Mouse (Mus musculus): ENCODE measurements around the gene Olfr1018. TPM values are rescaled to one million over a fixed set of nuclear protein-coding genes. Genes with fewer than 3 reads are reported as not detected.

Olfr1018 gene
- total and polyA plus RNA-seq, 3 experiments, result not detected

GRCm38 (mm10) chr2:85781717-85782116 is 36.6 kb upstream of the Olfr1018 start, which contains the start of gene Olfr1015:
TSS of gene Olfr1015 (plus strand) at chr2:85782017.
- Histone ChIP-seq H3K27ac (ENCODE audit: control insufficient read depth, low read depth, low read length) (no peak within 1 kb of the TSS), H3K36me3 (ENCODE audit: control insufficient read depth in 1 of 2, insufficient read depth in 2 of 2, low read length in 2 of 2) (no peaks in the 10 kb centered on the region), H3K4me1 (ENCODE audit: control insufficient read depth in 1 of 2, insufficient read depth in 2 of 2, low read length in 2 of 2) (no peaks in the 10 kb centered on the region), H3K9ac (ENCODE audit: control insufficient read depth, low read depth, low read length, poor library complexity, severe bottlenecking) (no peak within 1 kb of the TSS), H3K79me2 (ENCODE audit: control insufficient read depth, insufficient read depth, low read length, poor library complexity) (no peaks in the 10 kb centered on the region), H3K9me3 (replicated peaks; ENCODE audit: insufficient read depth, low read length) (no peaks in the 10 kb centered on the region), H3K27me3 (ENCODE audit: control insufficient read depth in 1 of 2, insufficient read depth in 2 of 2, low read length in 2 of 2) (no peaks in the 10 kb centered on the region), H3K4me3 (ENCODE audit: control insufficient read depth in 1 of 2, insufficient read depth in 1 of 2, low read depth in 2 of 2, low read length in 2 of 2) (no peak within 1 kb of the TSS)
- DNase-seq (ENCODE audit: low read depth, low spot score), result no peak
- no peak for TF ChIP-seq MYB (IDR thresholded peaks at IDR 0.05; ENCODE audit: low read depth, low read length)
- TF ChIP-seq HCFC1 (IDR thresholded peaks at IDR 0.05; ENCODE audit: low read depth, low read length), result no peak
- no peak for TF ChIP-seq EP300 (IDR thresholded peaks at IDR 0.05; ENCODE audit: low read depth in 1 of 2, low read length in 2 of 2)
- TF ChIP-seq ZNF384 (IDR thresholded peaks at IDR 0.05; ENCODE audit: low read depth, low read length), result no peak

- H3K4me3 ChIP-seq (ENCODE audit: control insufficient read depth in 1 of 2, insufficient read depth in 1 of 2, low read depth in 2 of 2, low read length in 2 of 2), result no peak overlapping the region
- H3K36me3 ChIP-seq (ENCODE audit: control insufficient read depth in 1 of 2, insufficient read depth in 2 of 2, low read length in 2 of 2), result no peaks in the 10 kb centered on the region
- H3K9me3 ChIP-seq (replicated peaks; ENCODE audit: insufficient read depth, low read length), result no peaks in the 10 kb centered on the region
- H3K9ac ChIP-seq (ENCODE audit: control insufficient read depth, low read depth, low read length, poor library complexity, severe bottlenecking), result no peak overlapping the region
- TF ChIP-seq ZNF384 (IDR thresholded peaks at IDR 0.05; ENCODE audit: low read depth, low read length) (no peak), TAL1 (IDR thresholded peaks at IDR 0.05; ENCODE audit: low read length) (no peak), CHD1 (IDR thresholded peaks at IDR 0.05; ENCODE audit: low read depth, low read length) (no peak), RAD21 (IDR thresholded peaks at IDR 0.05; ENCODE audit: low read depth, low read length) (no peak), TCF12 (IDR thresholded peaks at IDR 0.05; ENCODE audit: low read depth, low read length) (no peak), SMC3 (IDR thresholded peaks at IDR 0.05; ENCODE audit: low read depth, low read length) (no peak), MYB (IDR thresholded peaks at IDR 0.05; ENCODE audit: low read depth, low read length) (no peak), POLR2AphosphoS2 (IDR thresholded peaks at IDR 0.05; ENCODE audit: low read length) (no peak), GATA1 (IDR thresholded peaks at IDR 0.05; ENCODE audit: low read depth, low read length) (no peak), BHLHE40 (IDR thresholded peaks at IDR 0.05; ENCODE audit: borderline replicate concordance, low read depth, low read length) (no peak), E2F4 (IDR thresholded peaks at IDR 0.05; ENCODE audit: borderline replicate concordance, low read depth, low read length) (no peak), JUND (IDR thresholded peaks at IDR 0.05; ENCODE audit: low read depth, low read length) (no peak), MXI1 (IDR thresholded peaks at IDR 0.05; ENCODE audit: low read depth, low read length) (no peak), NELFE (IDR thresholded peaks at IDR 0.05; ENCODE audit: low read depth, low read length) (no peak), MEF2A (IDR thresholded peaks at IDR 0.05; ENCODE audit: extremely low read depth, insufficient replicate concordance, low read depth, low read length, poor library complexity, severe bottlenecking) (no peak), POLR2AphosphoS5 (IDR thresholded peaks at IDR 0.05; ENCODE audit: borderline replicate concordance, low read depth, low read length) (no peak), USF1 (IDR thresholded peaks at IDR 0.05; ENCODE audit: low read depth, low read length) (no peak), NRF1 (IDR thresholded peaks at IDR 0.05; ENCODE audit: insufficient read depth, low read depth, low read length, poor library complexity, severe bottlenecking) (no peak), POLR2A (IDR thresholded peaks at IDR 0.05; ENCODE audit: control insufficient read depth in 1 of 2, insufficient read depth in 1 of 2, low read depth in 1 of 2, low read length in 2 of 2, poor library complexity in 1 of 2) (no peak), ZMIZ1 (IDR thresholded peaks at IDR 0.05; ENCODE audit: low read depth, low read length) (no peak)
- no peaks in the 10 kb centered on the region for H3K4me1 ChIP-seq (ENCODE audit: control insufficient read depth in 1 of 2, insufficient read depth in 2 of 2, low read length in 2 of 2)
- H3K27me3 ChIP-seq (ENCODE audit: control insufficient read depth in 1 of 2, insufficient read depth in 2 of 2, low read length in 2 of 2), result no peaks in the 10 kb centered on the region
- DNase-seq (ENCODE audit: low read depth, low spot score), result no peak
- no peaks in the 10 kb centered on the region for H3K79me2 ChIP-seq (ENCODE audit: control insufficient read depth, insufficient read depth, low read length, poor library complexity)
- no peak overlapping the region for H3K27ac ChIP-seq (ENCODE audit: control insufficient read depth, low read depth, low read length)
Measured at GRCm38 (mm10) chr2:85792331-85792730, 25.9 kb upstream of the Olfr1018 start.

Measured in MEL (cell line).